Mouse (Mus musculus) adrenal gland, postnatal 0 days (tissue): Measurements from ENCODE around the gene Zfp330. TPM values are rescaled to one million over a fixed set of nuclear protein-coding genes. Genes with fewer than 3 reads are reported as not detected.

Experiments
- polyA plus RNA-seq: library from polyadenylated mRNA; unstranded; fragments of >200 nt; fragmentation: Nextera tagmentation; extraction: Ambion mirVana; gene quantifications from 2 replicates; pipeline ENCODE4 v1.2.1, GENCODE M21; 2015

Gene Zfp330
- 46.3 and 70.7 TPM in 2 replicates for polyA plus RNA-seq

DNA sequence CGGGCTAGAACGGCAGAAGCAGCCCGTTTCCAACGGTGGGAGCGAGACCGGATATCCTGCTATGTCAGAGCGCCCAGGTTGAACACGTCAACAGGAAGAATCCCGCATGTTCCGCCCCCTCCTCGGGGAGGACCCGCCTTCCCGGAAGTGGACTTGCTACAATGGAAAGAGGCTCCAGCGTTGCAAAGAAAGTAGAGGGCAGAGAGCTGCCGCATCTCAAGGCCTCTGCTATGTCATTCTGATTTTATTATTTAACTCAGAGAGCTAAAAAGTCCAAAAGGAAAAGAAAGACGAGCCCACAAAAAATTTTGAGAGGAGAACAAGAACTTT lies at the start of gene Zfp330:
TSS of gene Zfp330 (minus strand) at position 68 of the 330 bp plus-strand sequence.

Other genes with a start within 250 kb of the Zfp330 start
- 1.2 and 1.3 TPM in 2 replicates for gene Rnf150, start 89.2 kb upstream of the Zfp330 start, polyA plus RNA-seq